Mouse (Mus musculus) neural tube, embryonic 11.5 days (tissue): ENCODE measurements around the gene Zmym6. TPM values are rescaled to one million over a fixed set of nuclear protein-coding genes. Genes with fewer than 3 reads are reported as not detected.
"Not testable (repeated sequence)": the region's sequence is repeated elsewhere in the genome, so short reads cannot be mapped to it uniquely, and the experiment has no call there.

ENCODE experiments used
- ATAC-seq: fragments of 200-750 bp; cut with Nextera tagmentation; 2 replicates; pipeline ENCODE4 v1.8.0; 2017; ENCODE audit warnings: moderate number of reproducible peaks, mild to moderate bottlenecking, moderate TSS enrichment, moderate library complexity; ENCODE audit not compliant: insufficient read depth, low FRiP score, low TSS enrichment
- DNase-seq: peaks from one replicate; pipeline ENCODE4 v3.0.0-alpha.2; 2015; ENCODE audit warnings: low spot score
- H3K27ac ChIP-seq: fragments of 300-500 bp; sonication (generic); 2 replicates; pipeline ENCODE4 v1.5.1; 2014; ENCODE audit warnings: low read depth, mild to moderate bottlenecking, low read length
- H3K27me3 ChIP-seq: fragments of 300-500 bp; sonication (generic); 2 replicates; pipeline ENCODE4 v1.6.1; 2014; ENCODE audit warnings: mild to moderate bottlenecking, low read length, mixed read lengths; ENCODE audit not compliant: control insufficient read depth, insufficient read depth
- H3K36me3 ChIP-seq: fragments of 300-500 bp; sonication (generic); 2 replicates; pipeline ENCODE4 v1.6.1; 2014; ENCODE audit warnings: mild to moderate bottlenecking, low read length, moderate library complexity, mixed read lengths; ENCODE audit not compliant: control insufficient read depth, insufficient read depth
- H3K4me1 ChIP-seq: fragments of 300-500 bp; sonication (generic); 2 replicates; pipeline ENCODE4 v1.6.1; 2014; ENCODE audit warnings: low read length, mixed read lengths; ENCODE audit not compliant: control insufficient read depth, insufficient read depth
- H3K4me2 ChIP-seq: fragments of 300-500 bp; sonication (generic); 2 replicates; pipeline ENCODE4 v1.6.1; 2014; ENCODE audit warnings: low read depth, mild to moderate bottlenecking, moderate library complexity
- H3K4me3 ChIP-seq: fragments of 300-500 bp; sonication (generic); 2 replicates; pipeline ENCODE4 v1.5.1; 2014; ENCODE audit warnings: low read depth, low read length
- H3K9ac ChIP-seq: fragments of 300-500 bp; sonication (generic); 2 replicates; pipeline ENCODE4 v1.6.1; 2014; ENCODE audit warnings: mild to moderate bottlenecking, low read length
- H3K9me3 ChIP-seq: fragments of 300-500 bp; sonication (generic); 2 replicates; pipeline ENCODE4 v1.6.1; 2016; ENCODE audit warnings: low read length; ENCODE audit not compliant: control insufficient read depth
- WGBS: fragments of 180-500 bp; shearing (Covaris S2); extraction: QIAGEN DNeasy Blood & Tissue Kit; methylation state at CpG from one replicate; pipeline ENCODE4 v1.1.7; 2014; 5-methylcytosine and 5-hydroxymethylcytosine counted together
- polyA plus RNA-seq: library from polyadenylated mRNA; unstranded; fragments of >200 nt; fragmentation: Nextera tagmentation; extraction: Ambion mirVana; gene quantifications from 2 replicates; pipeline ENCODE4 v1.2.1, GENCODE M21; 2014

Zmym6 gene
- polyA plus RNA-seq, 1 experiment from 2014 or later: 30.0 TPM

DNA sequence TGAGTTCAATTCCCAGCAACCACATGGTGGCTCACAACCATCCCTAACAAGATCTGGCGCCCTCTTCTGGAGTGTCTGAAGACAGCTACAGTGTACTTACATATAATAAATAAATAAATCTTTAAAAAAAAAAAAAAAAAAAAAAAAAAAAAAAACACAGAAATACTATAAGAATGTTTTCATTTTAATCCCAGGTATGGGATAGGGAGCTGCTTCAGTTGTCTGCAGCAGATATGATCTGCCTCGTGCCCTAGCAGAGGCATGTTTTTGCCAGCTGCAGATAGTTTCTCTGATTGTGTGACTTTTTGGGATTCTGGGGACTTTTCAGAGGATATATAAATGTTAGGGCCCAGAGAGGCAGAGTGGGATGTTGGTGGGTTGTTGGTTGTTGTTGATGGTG, 22.4 kb downstream of the Zmym6 start:
- WGBS: 91% methylated on average over 1 of the region's 2 CpGs

DNA sequence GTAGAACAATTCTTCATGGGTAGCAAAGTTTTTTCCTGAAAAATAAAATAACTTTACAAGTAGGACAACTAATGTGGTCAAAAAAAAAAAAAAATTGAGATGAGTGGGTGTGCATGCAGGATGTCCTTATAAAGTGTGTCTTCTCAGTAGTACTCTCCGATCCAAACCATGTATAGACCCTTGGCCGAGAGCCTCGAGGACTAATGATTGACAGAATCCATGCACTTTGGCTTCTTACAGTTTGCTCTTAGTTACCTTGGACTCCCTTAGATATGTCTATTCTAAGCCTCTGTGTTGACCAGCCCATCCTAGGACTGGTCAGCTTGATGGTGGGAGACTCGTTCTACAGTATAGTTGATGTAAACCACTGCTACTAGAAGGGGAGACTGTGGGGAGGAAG, 30.4 kb downstream of the Zmym6 start:
- WGBS: 93% methylated on average over 4 of the region's 4 CpGs
- H3K27me3 ChIP-seq: no peaks in the 10 kb centered on the region
- H3K4me2 ChIP-seq: no peak overlapping the region
- no peak for ATAC-seq
- H3K4me3 ChIP-seq: no peak overlapping the region
- H3K36me3 ChIP-seq: 0 out of 2 replicates have a peak, but pooled peaks cover 3% of the 10 kb centered on the region
- H3K27ac ChIP-seq: no peak overlapping the region
- no peak for DNase-seq
- no peaks in the 10 kb centered on the region for H3K4me1 ChIP-seq
- no peak overlapping the region for H3K9ac ChIP-seq
- H3K9me3 ChIP-seq: no peaks in the 10 kb centered on the region

More for the DNA sequence above, 22.4 kb downstream of the Zmym6 start:
- not testable (repeated sequence) for H3K9me3 ChIP-seq, H3K36me3 ChIP-seq, H3K4me3 ChIP-seq, H3K27me3 ChIP-seq, DNase-seq, ATAC-seq, H3K4me2 ChIP-seq, H3K9ac ChIP-seq, H3K27ac ChIP-seq, H3K4me1 ChIP-seq

DNA sequence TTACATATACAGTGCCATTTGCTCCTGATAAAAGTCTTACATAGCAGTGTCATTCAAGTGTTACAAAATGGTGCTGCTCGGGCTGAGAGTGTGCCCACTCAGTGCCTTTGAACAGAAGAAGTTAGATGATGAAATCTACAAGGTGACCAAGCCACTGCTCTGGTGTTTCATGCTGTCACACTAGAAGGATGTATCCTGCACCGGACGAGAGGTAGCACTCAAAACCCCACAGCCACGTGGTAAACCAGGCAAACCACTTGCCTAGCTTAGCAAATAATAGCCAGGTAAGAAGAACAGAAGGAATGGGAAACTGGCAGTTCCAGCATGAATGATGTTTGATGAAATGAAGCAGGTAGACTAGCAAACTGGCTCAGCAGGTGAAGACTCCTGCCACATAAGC, 33.4 kb downstream of the Zmym6 start:
- ATAC-seq: no peak
- no peak overlapping the region for H3K9ac ChIP-seq
- no peaks in the 10 kb centered on the region for H3K9me3 ChIP-seq
- H3K4me2 ChIP-seq: no peak overlapping the region
- 82% methylated on average over 4 of the region's 4 CpGs for WGBS
- H3K36me3 ChIP-seq: 0 out of 2 replicates have a peak, but pooled peaks cover 3% of the 10 kb centered on the region
- no peak overlapping the region for H3K4me3 ChIP-seq
- no peak overlapping the region for H3K27ac ChIP-seq
- H3K4me1 ChIP-seq: no peaks in the 10 kb centered on the region
- H3K27me3 ChIP-seq: no peaks in the 10 kb centered on the region
- no peak for DNase-seq

DNA sequence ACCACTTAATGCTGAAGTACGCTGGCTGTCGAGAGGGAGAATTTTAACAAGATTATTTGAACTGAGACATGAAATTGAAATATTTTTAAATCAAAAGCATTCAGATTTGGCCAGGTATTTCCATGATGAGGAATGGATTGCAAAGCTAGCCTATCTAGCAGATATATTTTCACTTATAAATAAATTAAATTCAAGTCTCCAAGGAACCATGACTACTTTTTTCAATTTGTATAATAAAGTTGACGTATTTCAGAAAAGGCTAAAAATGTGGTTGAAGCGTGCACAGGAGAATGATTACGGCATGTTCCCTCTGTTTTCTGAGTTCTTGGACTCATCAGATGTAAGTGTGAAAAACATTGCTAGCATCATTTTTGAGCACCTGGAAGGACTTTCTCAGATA, 46.2 kb downstream of the Zmym6 start, which contains the start of gene Tmem35b:
Gene Tmem35b, plus strand, starts transcription at position 301 of the 400 bp plus-strand sequence.
- no peak within 1 kb of the TSS for H3K9ac ChIP-seq
- ATAC-seq (no peak), DNase-seq (no peak)
- no peak within 1 kb of the TSS for H3K27ac ChIP-seq
- H3K4me1 ChIP-seq: 0 out of 2 replicates have a peak, but pooled peaks cover 7% of the 10 kb centered on the region
- H3K4me3 ChIP-seq: no peak within 1 kb of the TSS
- 96% methylated on average over 5 of the region's 5 CpGs for WGBS
- no peak within 1 kb of the TSS for H3K4me2 ChIP-seq
- no peaks in the 10 kb centered on the region for H3K27me3 ChIP-seq
- no peaks in the 10 kb centered on the region for H3K36me3 ChIP-seq
- H3K9me3 ChIP-seq: no peaks in the 10 kb centered on the region

DNA sequence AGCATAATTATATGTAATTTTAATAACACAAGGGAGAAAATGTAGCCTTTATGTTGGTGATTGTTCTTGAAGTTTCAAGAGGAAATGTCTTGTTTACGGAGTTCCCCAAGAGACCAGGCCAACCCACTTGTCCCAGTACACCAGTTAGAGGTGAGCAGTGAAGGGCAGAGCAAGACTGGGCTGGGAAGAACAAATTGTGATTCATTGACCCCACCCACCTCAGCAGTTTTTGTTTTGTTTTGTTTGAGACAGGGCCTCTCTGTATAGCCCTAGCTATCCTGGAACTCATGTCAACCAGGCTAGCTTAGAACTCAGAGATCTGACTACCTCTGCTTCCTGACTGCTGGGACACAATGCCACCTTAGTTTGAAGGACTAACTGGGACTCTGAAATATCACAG, 47.1 kb downstream of the Zmym6 start:
- no peaks in the 10 kb centered on the region for H3K36me3 ChIP-seq
- no peak overlapping the region for H3K9ac ChIP-seq
- DNase-seq: no peak
- no peak for ATAC-seq
- no peak overlapping the region for H3K27ac ChIP-seq
- 0 out of 2 replicates have a peak, but pooled peaks cover 7% of the 10 kb centered on the region for H3K4me1 ChIP-seq
- WGBS: 92% methylated on average over 1 of the region's 1 CpGs
- no peaks in the 10 kb centered on the region for H3K9me3 ChIP-seq
- no peak overlapping the region for H3K4me3 ChIP-seq
- H3K4me2 ChIP-seq: no peak overlapping the region
- H3K27me3 ChIP-seq: no peaks in the 10 kb centered on the region

DNA sequence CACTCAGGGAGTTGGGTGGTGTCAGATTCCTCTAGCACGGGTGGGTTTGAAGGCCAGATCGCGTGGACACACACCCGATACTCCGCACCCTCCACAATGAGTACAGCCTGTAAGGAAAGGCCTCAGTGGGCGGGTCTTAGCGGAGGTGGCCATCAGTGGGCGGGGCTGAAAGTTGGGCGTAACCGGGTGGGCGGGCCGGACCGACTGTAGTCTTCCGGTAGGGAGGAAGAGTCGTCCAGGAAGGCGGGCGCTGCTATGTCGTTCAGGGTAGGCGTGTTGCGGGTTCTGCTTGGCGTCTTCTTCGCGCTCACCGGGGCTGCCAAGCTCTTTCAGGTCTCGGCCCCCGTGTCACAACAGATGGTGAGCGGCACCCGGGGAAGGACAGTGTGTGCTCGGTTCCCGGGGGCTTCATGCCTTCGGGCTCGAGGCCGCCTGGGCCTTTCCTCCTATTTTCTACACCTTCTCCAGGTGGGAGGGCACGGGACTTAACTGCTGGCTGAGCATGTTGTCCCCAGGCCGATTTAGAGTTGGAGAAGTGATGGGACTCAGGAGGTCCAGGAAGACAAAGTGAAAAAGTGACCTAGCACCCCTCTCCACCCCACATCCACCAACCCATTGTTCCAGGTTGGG, 48.8 kb downstream of the Zmym6 start:
- Histone ChIP-seq H3K27me3 (no peaks in the 10 kb centered on the region), H3K4me1 (0 out of 2 replicates have a peak, but pooled peaks cover 7% of the 10 kb centered on the region), H3K4me3 (peak overlapping the region; percentile 58), H3K36me3 (no peaks in the 10 kb centered on the region), H3K4me2 (peak overlapping the region; percentile 79), H3K9ac (peak overlapping the region; percentile 67), H3K9me3 (no peaks in the 10 kb centered on the region), H3K27ac (no peak overlapping the region)
- ATAC-seq: peak; percentile 97
- WGBS: 2% methylated on average over 35 of the region's 35 CpGs
- DNase-seq: peak; percentile 92

DNA sequence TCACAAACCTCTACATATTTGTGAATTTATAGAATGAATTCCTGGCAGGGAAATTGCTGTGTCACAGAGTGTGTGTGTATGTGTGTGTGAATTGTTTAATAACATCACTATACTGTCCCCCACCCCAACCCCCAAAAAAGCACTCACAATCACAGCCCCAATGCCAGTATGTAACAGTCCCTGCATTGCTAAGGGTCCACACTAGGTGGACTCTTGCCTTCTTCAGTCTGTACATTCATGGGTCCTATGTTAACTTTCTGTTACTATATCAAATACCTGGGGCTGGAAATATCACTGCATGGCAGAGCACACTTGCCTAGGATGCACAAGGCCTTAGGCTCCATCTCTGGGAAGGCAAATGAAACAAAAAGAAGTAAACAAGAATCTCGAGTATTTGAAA, 57.5 kb downstream of the Zmym6 start:
- H3K9me3 ChIP-seq: no peaks in the 10 kb centered on the region
- H3K36me3 ChIP-seq: no peaks in the 10 kb centered on the region
- H3K27me3 ChIP-seq: no peaks in the 10 kb centered on the region
- no peak overlapping the region for H3K4me2 ChIP-seq
- no peak overlapping the region for H3K9ac ChIP-seq
- no peaks in the 10 kb centered on the region for H3K4me1 ChIP-seq
- WGBS: 33% methylated on average over 1 of the region's 1 CpGs
- no peak overlapping the region for H3K27ac ChIP-seq
- no peak for DNase-seq
- no peak overlapping the region for H3K4me3 ChIP-seq
- ATAC-seq: no peak

DNA sequence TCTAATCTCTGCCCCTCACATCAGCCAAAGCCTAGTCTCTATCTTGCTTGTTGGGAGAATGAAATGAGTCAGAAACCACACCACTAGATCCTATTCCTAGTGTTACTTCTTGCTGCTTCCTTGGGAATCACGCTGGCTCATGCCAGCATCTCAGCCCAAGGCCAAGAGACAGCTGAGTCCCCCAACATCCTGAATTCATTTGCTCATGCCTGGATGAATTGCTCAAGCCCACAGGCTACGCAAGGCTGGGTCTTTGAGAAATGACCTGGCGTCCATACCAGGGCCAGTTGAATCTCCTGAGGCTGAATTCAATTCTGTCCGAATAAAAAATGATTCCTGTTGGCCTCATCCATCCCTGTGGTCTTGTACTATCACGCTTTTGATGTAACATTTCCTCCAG, 60.4 kb downstream of the Zmym6 start:
- ATAC-seq (no peak), DNase-seq (no peak)
- no peaks in the 10 kb centered on the region for H3K4me1 ChIP-seq
- H3K4me2 ChIP-seq: no peak overlapping the region
- no peak overlapping the region for H3K27ac ChIP-seq
- H3K4me3 ChIP-seq: no peak overlapping the region
- no peak overlapping the region for H3K9ac ChIP-seq
- H3K36me3 ChIP-seq: no peaks in the 10 kb centered on the region
- no peaks in the 10 kb centered on the region for H3K9me3 ChIP-seq
- WGBS: 80% methylated on average over 5 of the region's 5 CpGs
- H3K27me3 ChIP-seq: no peaks in the 10 kb centered on the region

DNA sequence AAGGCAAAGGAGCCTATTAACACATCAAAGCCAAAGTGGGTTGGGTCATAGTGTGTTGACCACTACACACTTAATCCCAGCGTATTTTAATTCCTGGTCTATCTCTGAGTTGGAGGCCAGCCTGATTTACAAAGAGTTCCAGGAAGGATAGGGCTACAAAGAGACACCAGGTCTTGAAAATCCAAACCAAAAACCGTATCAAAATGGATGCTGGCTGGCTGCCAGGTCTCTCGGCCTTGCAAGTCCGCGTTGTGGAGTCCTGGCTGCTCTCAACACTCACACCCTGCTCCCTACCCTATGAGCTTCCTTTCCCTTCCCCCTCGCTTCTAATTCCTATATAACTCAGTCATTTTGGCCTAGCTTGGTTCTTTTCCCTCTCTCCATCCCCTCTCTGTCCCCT, 61.3 kb downstream of the Zmym6 start:
- Histone ChIP-seq H3K9ac (no peak overlapping the region), H3K4me1 (no peaks in the 10 kb centered on the region), H3K9me3 (no peaks in the 10 kb centered on the region), H3K27me3 (no peaks in the 10 kb centered on the region), H3K4me2 (no peak overlapping the region), H3K27ac (no peak overlapping the region), H3K36me3 (no peaks in the 10 kb centered on the region), H3K4me3 (no peak overlapping the region)
- DNase-seq (no peak), ATAC-seq (no peak)
- WGBS: 62% methylated on average over 6 of the region's 6 CpGs
